Mouse (Mus musculus): ENCODE measurements around the gene Gp1bb. TPM values are rescaled to one million over a fixed set of nuclear protein-coding genes. Genes with fewer than 3 reads are reported as not detected.

Gene Gp1bb
- polyA plus RNA-seq, 2 experiments = 15.0 to 23.6 TPM

DNA sequence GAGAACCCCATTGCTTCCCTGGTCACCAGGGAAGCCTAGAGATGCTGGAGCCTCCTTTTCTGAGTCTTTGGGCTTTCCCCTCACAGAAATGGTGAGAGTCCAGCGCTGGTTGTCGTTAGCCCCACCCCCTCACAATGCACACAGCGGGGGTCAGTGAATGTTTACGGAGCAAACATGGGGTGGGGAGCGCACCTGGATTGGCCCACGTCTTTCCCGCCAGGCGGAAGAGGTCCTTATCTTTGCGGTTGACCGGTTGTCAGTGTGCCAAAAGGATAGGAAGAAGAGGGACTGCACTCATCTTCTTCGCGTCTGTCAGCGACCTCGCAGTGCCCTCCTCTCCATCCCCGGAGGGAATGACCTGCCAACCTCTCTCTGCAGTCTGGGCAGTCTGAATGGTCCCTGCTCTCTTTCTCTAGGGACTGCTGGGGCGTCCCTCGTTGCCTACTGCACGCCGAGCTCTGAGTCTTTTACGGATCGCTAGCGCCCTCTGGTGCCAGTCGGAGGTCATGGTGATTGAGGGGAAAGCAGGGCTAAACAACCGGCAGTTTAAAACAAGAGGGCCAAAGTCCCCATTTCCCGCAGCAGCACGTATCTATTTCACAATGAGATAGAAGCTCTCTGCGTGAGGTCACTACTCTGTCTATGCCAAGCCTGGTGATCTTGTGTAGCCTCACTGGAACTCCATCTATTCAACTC lies 4.7 kb downstream of the Gp1bb start:
- no peaks in the 10 kb centered on the region for H3K9me3 ChIP-seq (ENCODE audit: control insufficient read depth, low read length)
- H3K27me3 ChIP-seq (ENCODE audit: control insufficient read depth, insufficient read depth, low read length) = peaks cover 38% of the 10 kb centered on the region
- no peak overlapping the region for H3K27ac ChIP-seq
- DNase-seq (ENCODE audit: low read depth in 3 of 3, low spot score in 3 of 3) (peak; percentile 44 to 62 (median 56)), ATAC-seq (ENCODE audit: insufficient read depth) (peak; percentile 57)
- H3K9ac ChIP-seq (replicated peaks) = no peak overlapping the region
- 2% methylated on average over 27 of the region's 27 CpGs for WGBS (ENCODE audit: insufficient replicate concordance)
- peaks cover 0 to 5% of the 10 kb centered on the region in 2 experiments; a peak in 2 of 4 replicates for H3K4me1 ChIP-seq (replicated peaks; ENCODE audit: control insufficient read depth in 2 of 2, insufficient read depth in 2 of 2, low read length in 1 of 2)
- H3K4me2 ChIP-seq (ENCODE audit: low read depth) = peak overlapping the region; percentile 37
- peak; percentile 92 for TF ChIP-seq CTCF (IDR thresholded peaks at IDR 0.05; ENCODE audit: low read depth)
- TF ChIP-seq EP300 (IDR thresholded peaks at IDR 0.05; ENCODE audit: low read depth) = no peak
- no peaks in the 10 kb centered on the region for H3K36me3 ChIP-seq (replicated peaks; ENCODE audit: control insufficient read depth, insufficient read depth, low read depth)
- peak overlapping the region in 1 of 2 experiments; percentile 45; a peak in 2 of 4 replicates for H3K4me3 ChIP-seq (ENCODE audit: insufficient read depth in 1 of 2, low read depth in 2 of 2, low read length in 2 of 2)

DNA sequence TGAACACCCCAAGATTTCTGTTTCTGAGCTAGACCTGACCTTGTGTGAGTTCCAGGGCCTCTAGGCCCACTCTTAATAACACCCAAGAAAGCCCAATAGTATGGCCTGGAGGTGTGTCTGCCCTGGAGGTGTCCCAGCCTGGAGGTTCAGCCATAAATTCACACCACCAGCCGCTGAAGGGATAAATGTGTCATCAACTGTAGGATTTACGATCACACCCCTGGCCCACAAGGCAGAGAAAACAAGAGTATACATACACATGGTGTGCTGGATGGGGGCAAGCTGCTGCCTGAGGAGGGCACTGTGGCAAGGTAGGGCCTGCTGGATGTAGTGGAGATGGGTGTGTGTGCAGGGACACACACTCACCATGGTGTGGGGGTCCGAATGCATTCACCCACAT lies 8.9 kb downstream of the Gp1bb start:
- peaks cover 0 to 5% of the 10 kb centered on the region in 2 experiments; a peak in 2 of 4 replicates for H3K4me1 ChIP-seq (replicated peaks; ENCODE audit: control insufficient read depth in 2 of 2, insufficient read depth in 2 of 2, low read length in 1 of 2)
- no peak overlapping the region for H3K9ac ChIP-seq (replicated peaks)
- H3K27me3 ChIP-seq (ENCODE audit: control insufficient read depth, insufficient read depth, low read length) = no peaks in the 10 kb centered on the region
- H3K4me3 ChIP-seq (ENCODE audit: insufficient read depth in 1 of 2, low read depth in 2 of 2, low read length in 2 of 2) = no peak overlapping the region
- TF ChIP-seq CTCF (IDR thresholded peaks at IDR 0.05; ENCODE audit: low read depth) (no peak), EP300 (IDR thresholded peaks at IDR 0.05; ENCODE audit: low read depth) (no peak)
- ATAC-seq (ENCODE audit: insufficient read depth) (no peak), DNase-seq (ENCODE audit: low read depth in 3 of 3, low spot score in 3 of 3) (no peak)
- no peak overlapping the region for H3K4me2 ChIP-seq (ENCODE audit: low read depth)
- no peak overlapping the region for H3K27ac ChIP-seq
- 61% methylated on average over 3 of the region's 3 CpGs for WGBS (ENCODE audit: insufficient replicate concordance)
- H3K36me3 ChIP-seq (replicated peaks; ENCODE audit: control insufficient read depth, insufficient read depth, low read depth) = no peaks in the 10 kb centered on the region
- H3K9me3 ChIP-seq (ENCODE audit: control insufficient read depth, low read length) = no peaks in the 10 kb centered on the region

DNA sequence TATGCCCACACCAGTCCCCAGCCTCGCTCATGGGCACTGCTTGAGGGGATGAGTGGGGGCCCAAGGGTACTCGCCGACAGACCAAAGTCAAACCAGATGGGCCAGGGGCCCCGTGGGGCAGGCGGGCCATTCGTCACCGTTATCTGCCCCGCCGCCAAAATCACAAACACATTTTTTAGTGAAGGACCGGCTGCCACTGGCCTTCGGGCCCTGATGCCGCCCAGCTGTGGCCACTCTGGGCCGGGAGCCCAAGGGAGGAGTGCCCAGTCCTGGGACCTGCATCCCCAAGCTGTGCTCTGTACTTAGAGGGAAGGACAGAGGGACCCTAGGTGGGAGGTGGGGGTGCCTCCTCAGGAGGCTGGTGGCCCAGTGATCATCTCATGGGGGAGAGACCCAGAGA lies 10.5 kb downstream of the Gp1bb start:
- whole genome bisulfite sequencing (ENCODE audit: insufficient replicate concordance) = 66% methylated on average over 13 of the region's 13 CpGs
- no peak overlapping the region for H3K9ac ChIP-seq (replicated peaks)
- H3K4me2 ChIP-seq (ENCODE audit: low read depth) = no peak overlapping the region
- H3K4me3 ChIP-seq (ENCODE audit: insufficient read depth in 1 of 2, low read depth in 2 of 2, low read length in 2 of 2) = no peak overlapping the region
- DNase-seq (ENCODE audit: low read depth in 3 of 3, low spot score in 3 of 3) (no peak), ATAC-seq (ENCODE audit: insufficient read depth) (no peak)
- no peaks in the 10 kb centered on the region for H3K36me3 ChIP-seq (replicated peaks; ENCODE audit: control insufficient read depth, insufficient read depth, low read depth)
- TF ChIP-seq EP300 (IDR thresholded peaks at IDR 0.05; ENCODE audit: low read depth) = no peak
- no peak for TF ChIP-seq CTCF (IDR thresholded peaks at IDR 0.05; ENCODE audit: low read depth)
- H3K27me3 ChIP-seq (ENCODE audit: control insufficient read depth, insufficient read depth, low read length) = no peaks in the 10 kb centered on the region
- H3K4me1 ChIP-seq (replicated peaks; ENCODE audit: control insufficient read depth in 2 of 2, insufficient read depth in 2 of 2, low read length in 1 of 2) = no peaks in the 10 kb centered on the region
- no peaks in the 10 kb centered on the region for H3K9me3 ChIP-seq (ENCODE audit: control insufficient read depth, low read length)
- no peak overlapping the region for H3K27ac ChIP-seq

DNA sequence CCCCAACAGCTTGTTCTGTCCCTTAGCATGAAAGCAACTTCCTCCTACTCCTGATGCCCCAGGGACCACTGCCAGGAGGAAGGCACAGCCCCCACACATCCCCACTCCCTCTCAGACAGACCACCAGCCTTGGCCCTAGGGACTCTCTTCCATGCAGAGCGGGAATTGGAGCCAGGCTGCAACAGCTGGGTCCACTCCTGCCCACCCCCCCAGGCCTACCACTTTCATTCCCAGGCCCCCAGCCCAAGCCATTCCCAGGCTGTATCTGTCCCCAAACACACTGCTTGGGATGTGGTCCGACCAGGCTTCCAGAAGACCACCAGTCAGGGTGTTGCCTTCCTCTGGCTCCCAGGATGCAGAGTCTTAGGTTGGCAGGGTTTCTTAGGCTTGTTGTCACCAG lies 13.1 kb downstream of the Gp1bb start:
- WGBS (ENCODE audit: insufficient replicate concordance) = 69% methylated on average over 2 of the region's 2 CpGs
- H3K27me3 ChIP-seq (ENCODE audit: control insufficient read depth, insufficient read depth, low read length) = no peaks in the 10 kb centered on the region
- no peak overlapping the region for H3K4me3 ChIP-seq (ENCODE audit: insufficient read depth in 1 of 2, low read depth in 2 of 2, low read length in 2 of 2)
- H3K4me2 ChIP-seq (ENCODE audit: low read depth) = no peak overlapping the region
- no peak overlapping the region for H3K27ac ChIP-seq
- DNase-seq (ENCODE audit: low read depth in 3 of 3, low spot score in 3 of 3) (no peak), ATAC-seq (ENCODE audit: insufficient read depth) (no peak)
- no peaks in the 10 kb centered on the region for H3K36me3 ChIP-seq (replicated peaks; ENCODE audit: control insufficient read depth, insufficient read depth, low read depth)
- H3K9ac ChIP-seq (replicated peaks) = no peak overlapping the region
- no peaks in the 10 kb centered on the region for H3K9me3 ChIP-seq (ENCODE audit: control insufficient read depth, low read length)
- H3K4me1 ChIP-seq (replicated peaks; ENCODE audit: control insufficient read depth in 2 of 2, insufficient read depth in 2 of 2, low read length in 1 of 2) = no peaks in the 10 kb centered on the region
- TF ChIP-seq EP300 (IDR thresholded peaks at IDR 0.05; ENCODE audit: low read depth) (no peak), CTCF (IDR thresholded peaks at IDR 0.05; ENCODE audit: low read depth) (no peak)

DNA sequence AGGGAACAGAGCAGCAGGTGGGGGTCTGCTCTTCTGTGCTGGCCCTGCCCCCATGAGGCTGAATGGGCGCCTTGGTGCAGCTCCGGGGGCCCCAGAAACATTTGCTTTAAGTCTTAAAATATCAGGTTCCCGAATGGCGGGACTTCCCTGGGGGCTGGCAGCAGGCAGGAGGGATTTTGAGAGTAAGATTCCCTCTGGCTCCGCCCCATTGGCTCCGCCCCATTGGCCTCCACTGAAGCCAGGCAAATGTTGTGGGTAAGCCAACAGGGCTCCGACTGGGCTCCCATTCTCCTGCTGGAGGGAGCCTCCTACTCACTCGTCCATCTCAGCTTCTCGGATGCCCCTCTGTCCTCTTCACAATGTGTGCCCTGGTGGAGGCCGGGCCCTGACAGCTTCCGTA lies 14.0 kb downstream of the Gp1bb start:
- no peaks in the 10 kb centered on the region for H3K9me3 ChIP-seq (ENCODE audit: control insufficient read depth, low read length)
- DNase-seq (ENCODE audit: low read depth in 3 of 3, low spot score in 3 of 3) = no peak

More for the DNA sequence above, 14.0 kb downstream of the Gp1bb start:
- TF ChIP-seq CTCF (IDR thresholded peaks at IDR 0.05; ENCODE audit: low read depth) = no peak
- TF ChIP-seq EP300 (IDR thresholded peaks at IDR 0.05; ENCODE audit: low read depth) = no peak
- H3K27ac ChIP-seq = no peak overlapping the region
- no peak overlapping the region for H3K9ac ChIP-seq (replicated peaks)
- H3K4me2 ChIP-seq (ENCODE audit: low read depth) = no peak overlapping the region
- H3K27me3 ChIP-seq (ENCODE audit: control insufficient read depth, insufficient read depth, low read length) = no peaks in the 10 kb centered on the region
- no peaks in the 10 kb centered on the region for H3K36me3 ChIP-seq (replicated peaks; ENCODE audit: control insufficient read depth, insufficient read depth, low read depth)
- no peak for ATAC-seq (ENCODE audit: insufficient read depth)
- H3K4me3 ChIP-seq (ENCODE audit: insufficient read depth in 1 of 2, low read depth in 2 of 2, low read length in 2 of 2) = no peak overlapping the region
- 15% methylated on average over 11 of the region's 11 CpGs for WGBS (ENCODE audit: insufficient replicate concordance)
- H3K4me1 ChIP-seq (replicated peaks; ENCODE audit: control insufficient read depth in 2 of 2, insufficient read depth in 2 of 2, low read length in 1 of 2) = no peaks in the 10 kb centered on the region

Measured in liver, embryonic 14.5 days (tissue).